Mouse (Mus musculus): ENCODE data around the gene Hexdc. TPM values are rescaled to one million over a fixed set of nuclear protein-coding genes. Genes with fewer than 3 reads are reported as not detected.

The Hexdc gene
- not detected in 2 replicates for polyA plus RNA-seq (2012; ENCODE audit: insufficient read depth, insufficient read length, low replicate concordance, missing spikeins)

- under 1% methylated on average over 67 of the region's 70 CpGs for WGBS
- Histone ChIP-seq H3K4me1 (ENCODE audit: control insufficient read depth, insufficient read depth, low read length) (peaks cover 6% of the 10 kb centered on the region), H3K27ac (ENCODE audit: insufficient read depth, low read depth, low read length) (peak within 1 kb of the TSS; percentile 76), H3K4me3 (ENCODE audit: insufficient read depth, low read depth, low read length) (peak within 1 kb of the TSS; percentile 80)
- no peak for TF ChIP-seq CTCF (IDR thresholded peaks at IDR 0.05; ENCODE audit: insufficient read depth, low read depth, low read length)
- peak; percentile 52 for TF ChIP-seq POLR2A (IDR thresholded peaks at IDR 0.05; ENCODE audit: insufficient read depth, low read depth, low read length)
Observed at GRCm38 (mm10) chr11:121204161-121205006, at the start of gene Hexdc, which contains the start of gene Ogfod3. TSS of gene Hexdc (plus strand) at chr11:121204433. TSS of gene Ogfod3 (minus strand) at chr11:121204711.

GRCm38 (mm10) chr11:121156411-121156891 lies 47.8 kb upstream of the Hexdc start:
- Histone ChIP-seq H3K4me3 (ENCODE audit: insufficient read depth, low read depth, low read length) (peak overlapping the region; percentile 24), H3K4me1 (ENCODE audit: control insufficient read depth, insufficient read depth, low read length) (peaks cover 8% of the 10 kb centered on the region), H3K27ac (ENCODE audit: insufficient read depth, low read depth, low read length) (no peak overlapping the region)
- TF ChIP-seq CTCF (IDR thresholded peaks at IDR 0.05; ENCODE audit: insufficient read depth, low read depth, low read length), result no peak
- no peak for TF ChIP-seq POLR2A (IDR thresholded peaks at IDR 0.05; ENCODE audit: insufficient read depth, low read depth, low read length)
- WGBS, result 2% methylated on average over 45 of the region's 45 CpGs

GRCm38 (mm10) chr11:121159971-121160370 lies 44.3 kb upstream of the Hexdc start, which contains the start of gene Uts2r:
TSS of gene Uts2r (plus strand) at chr11:121160271.
- WGBS, result 91% methylated on average over 5 of the region's 5 CpGs
- TF ChIP-seq POLR2A (IDR thresholded peaks at IDR 0.05; ENCODE audit: insufficient read depth, low read depth, low read length), result no peak
- TF ChIP-seq CTCF (IDR thresholded peaks at IDR 0.05; ENCODE audit: insufficient read depth, low read depth, low read length), result no peak
- H3K4me3 ChIP-seq (ENCODE audit: insufficient read depth, low read depth, low read length), result no peak within 1 kb of the TSS
- H3K27ac ChIP-seq (ENCODE audit: insufficient read depth, low read depth, low read length), result no peak within 1 kb of the TSS
- peaks cover 8% of the 10 kb centered on the region for H3K4me1 ChIP-seq (ENCODE audit: control insufficient read depth, insufficient read depth, low read length)

GRCm38 (mm10) chr11:121160636-121161346 lies 43.4 kb upstream of the Hexdc start:
- no peak for TF ChIP-seq CTCF (IDR thresholded peaks at IDR 0.05; ENCODE audit: insufficient read depth, low read depth, low read length)
- no peak for TF ChIP-seq POLR2A (IDR thresholded peaks at IDR 0.05; ENCODE audit: insufficient read depth, low read depth, low read length)
- Histone ChIP-seq H3K4me1 (ENCODE audit: control insufficient read depth, insufficient read depth, low read length) (peaks cover 8% of the 10 kb centered on the region), H3K4me3 (ENCODE audit: insufficient read depth, low read depth, low read length) (no peak overlapping the region), H3K27ac (ENCODE audit: insufficient read depth, low read depth, low read length) (no peak overlapping the region)
- WGBS, result 93% methylated on average over 26 of the region's 26 CpGs

GRCm38 (mm10) chr11:121163751-121164150 lies 40.5 kb upstream of the Hexdc start:
- TF ChIP-seq POLR2A (IDR thresholded peaks at IDR 0.05; ENCODE audit: insufficient read depth, low read depth, low read length) (no peak), CTCF (IDR thresholded peaks at IDR 0.05; ENCODE audit: insufficient read depth, low read depth, low read length) (no peak)
- H3K4me3 ChIP-seq (ENCODE audit: insufficient read depth, low read depth, low read length), result no peak overlapping the region
- no peaks in the 10 kb centered on the region for H3K4me1 ChIP-seq (ENCODE audit: control insufficient read depth, insufficient read depth, low read length)
- 86% methylated on average over 4 of the region's 4 CpGs for WGBS
- H3K27ac ChIP-seq (ENCODE audit: insufficient read depth, low read depth, low read length), result no peak overlapping the region

- TF ChIP-seq POLR2A (IDR thresholded peaks at IDR 0.05; ENCODE audit: insufficient read depth, low read depth, low read length) (no peak), CTCF (IDR thresholded peaks at IDR 0.05; ENCODE audit: insufficient read depth, low read depth, low read length) (no peak)
- Histone ChIP-seq H3K27ac (ENCODE audit: insufficient read depth, low read depth, low read length) (no peak overlapping the region), H3K4me3 (ENCODE audit: insufficient read depth, low read depth, low read length) (no peak overlapping the region), H3K4me1 (ENCODE audit: control insufficient read depth, insufficient read depth, low read length) (peaks cover 4% of the 10 kb centered on the region; the same call in 1 of the 2 replicates)
- WGBS, result 81% methylated on average over 5 of the region's 5 CpGs
Observed at GRCm38 (mm10) chr11:121173203-121173602, 31.0 kb upstream of the Hexdc start.

GRCm38 (mm10) chr11:121174234-121174633 lies 30.0 kb upstream of the Hexdc start:
- WGBS, result 66% methylated on average over 3 of the region's 3 CpGs
- TF ChIP-seq POLR2A (IDR thresholded peaks at IDR 0.05; ENCODE audit: insufficient read depth, low read depth, low read length) (no peak), CTCF (IDR thresholded peaks at IDR 0.05; ENCODE audit: insufficient read depth, low read depth, low read length) (no peak)
- Histone ChIP-seq H3K4me1 (ENCODE audit: control insufficient read depth, insufficient read depth, low read length) (peaks cover 4% of the 10 kb centered on the region; the same call in 1 of the 2 replicates), H3K4me3 (ENCODE audit: insufficient read depth, low read depth, low read length) (no peak overlapping the region), H3K27ac (ENCODE audit: insufficient read depth, low read depth, low read length) (no peak overlapping the region)

GRCm38 (mm10) chr11:121176285-121177270 lies 27.7 kb upstream of the Hexdc start:
- H3K4me1 ChIP-seq (ENCODE audit: control insufficient read depth, insufficient read depth, low read length), result peaks cover 4% of the 10 kb centered on the region; the same call in 1 of the 2 replicates
- H3K27ac ChIP-seq (ENCODE audit: insufficient read depth, low read depth, low read length), result no peak overlapping the region
- TF ChIP-seq CTCF (IDR thresholded peaks at IDR 0.05; ENCODE audit: insufficient read depth, low read depth, low read length), result peak; percentile 33; the same call in 1 of the 2 replicates
- TF ChIP-seq POLR2A (IDR thresholded peaks at IDR 0.05; ENCODE audit: insufficient read depth, low read depth, low read length), result no peak
- H3K4me3 ChIP-seq (ENCODE audit: insufficient read depth, low read depth, low read length), result no peak overlapping the region
- WGBS, result 67% methylated on average over 12 of the region's 12 CpGs

Measured in olfactory bulb, adult 2 months (tissue).